Mouse (Mus musculus): ENCODE measurements around the gene Slc16a6. TPM values are rescaled to one million over a fixed set of nuclear protein-coding genes. Genes with fewer than 3 reads are reported as not detected.
"Not testable (repeated sequence)": the region's sequence is repeated elsewhere in the genome, so short reads cannot be mapped to it uniquely, and the experiment has no call there.

Slc16a6 gene
- polyA plus RNA-seq, 1 experiment = 1.6 TPM

DNA sequence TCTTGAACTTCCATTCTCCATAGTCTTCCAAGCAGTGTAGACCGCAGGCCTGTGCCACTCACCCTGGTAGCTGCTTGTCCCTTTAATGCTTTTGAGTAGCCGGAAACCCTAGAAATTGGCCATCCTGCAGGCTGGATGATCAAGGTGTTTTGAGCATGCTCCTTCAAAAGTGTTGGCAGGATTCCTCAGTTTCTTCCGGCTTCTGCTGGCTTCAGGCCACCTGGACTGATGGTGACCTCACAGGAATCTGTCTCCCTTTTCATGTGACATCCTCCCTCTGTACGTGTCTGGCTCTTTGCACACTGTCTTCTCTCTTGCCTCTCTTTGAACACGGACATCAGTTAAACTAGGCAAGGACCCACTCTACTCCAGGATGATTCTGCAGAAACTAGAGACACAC is 26.8 kb upstream of the Slc16a6 start:
- H3K4me1 ChIP-seq (ENCODE audit: control insufficient read depth, insufficient read depth, low read length) = peaks cover 5% of the 10 kb centered on the region
- no peak overlapping the region for H3K4me3 ChIP-seq (replicated peaks; ENCODE audit: extremely low read depth, low read depth, low read length)
- WGBS = 58% methylated on average over 5 of the region's 5 CpGs
- TF ChIP-seq CTCF (IDR thresholded peaks at IDR 0.05; ENCODE audit: insufficient read depth, low read length) (no peak), POLR2A (IDR thresholded peaks at IDR 0.05; ENCODE audit: borderline replicate concordance, extremely low read depth, low read depth, low read length) (no peak)
- DNase-seq = no peak

DNA sequence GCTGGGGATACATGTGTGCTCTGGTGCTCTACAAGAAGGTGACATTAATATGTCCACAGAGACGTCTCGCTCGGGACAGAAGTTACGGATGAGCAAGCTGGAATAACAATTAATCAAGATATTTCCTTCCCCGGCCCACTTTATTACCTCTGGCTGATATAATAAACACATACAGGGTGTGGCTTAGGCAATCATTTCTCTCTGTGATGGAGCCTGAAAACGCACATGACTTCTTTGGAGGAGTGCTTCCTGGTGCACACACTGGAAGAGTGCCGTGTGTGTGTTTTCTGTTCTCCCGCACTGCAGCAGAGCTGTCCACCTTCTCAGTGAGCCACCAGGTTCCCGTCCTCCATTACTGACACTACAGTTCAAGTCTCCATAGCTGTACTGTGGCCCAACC is 24.6 kb upstream of the Slc16a6 start:
- Histone ChIP-seq H3K4me1 (ENCODE audit: control insufficient read depth, insufficient read depth, low read length) (peaks cover 5% of the 10 kb centered on the region), H3K4me3 (replicated peaks; ENCODE audit: extremely low read depth, low read depth, low read length) (no peak overlapping the region)
- no peak for DNase-seq
- 46% methylated on average over 9 of the region's 9 CpGs for WGBS
- TF ChIP-seq CTCF (IDR thresholded peaks at IDR 0.05; ENCODE audit: insufficient read depth, low read length) (no peak), POLR2A (IDR thresholded peaks at IDR 0.05; ENCODE audit: borderline replicate concordance, extremely low read depth, low read depth, low read length) (no peak)

DNA sequence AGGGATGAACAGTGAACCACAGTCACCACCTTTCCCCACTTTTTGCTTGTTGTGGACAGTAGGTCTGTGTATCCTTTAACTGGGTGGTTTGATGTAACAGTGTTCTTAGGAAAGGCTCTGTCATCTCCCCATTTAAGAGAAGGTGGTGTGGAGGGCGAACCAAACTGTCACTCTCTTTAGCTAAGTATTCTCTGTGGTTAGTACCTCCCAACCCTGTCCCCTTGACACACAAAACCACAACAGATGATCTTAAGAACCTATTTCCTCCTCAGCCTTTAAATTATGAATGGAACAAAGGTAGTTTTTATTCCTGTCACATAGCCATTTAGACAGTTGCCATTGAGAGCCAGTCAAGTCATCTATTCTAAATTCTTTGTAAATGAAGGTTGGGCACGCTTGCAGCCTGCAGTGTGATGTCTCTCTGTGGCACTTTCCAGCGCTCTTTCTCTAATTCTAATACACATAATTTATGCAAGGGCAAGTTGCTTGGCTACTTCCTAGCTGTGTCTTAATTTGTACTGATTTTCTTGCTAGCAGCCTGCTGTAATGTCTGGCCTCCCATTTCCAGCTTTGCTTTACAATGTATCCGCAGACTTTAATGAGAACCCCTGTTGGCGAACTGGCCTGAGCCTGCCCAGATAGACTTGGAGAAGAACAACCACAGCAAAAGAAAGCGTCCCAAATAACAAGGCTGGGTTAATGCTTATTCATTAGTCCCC is 23.8 kb upstream of the Slc16a6 start:
- TF ChIP-seq POLR2A (IDR thresholded peaks at IDR 0.05; ENCODE audit: borderline replicate concordance, extremely low read depth, low read depth, low read length) (no peak), CTCF (IDR thresholded peaks at IDR 0.05; ENCODE audit: insufficient read depth, low read length) (no peak)
- WGBS = 85% methylated on average over 6 of the region's 6 CpGs
- DNase-seq = no peak
- H3K4me3 ChIP-seq (replicated peaks; ENCODE audit: extremely low read depth, low read depth, low read length) = no peak overlapping the region
- H3K4me1 ChIP-seq (ENCODE audit: control insufficient read depth, insufficient read depth, low read length) = peaks cover 5% of the 10 kb centered on the region

DNA sequence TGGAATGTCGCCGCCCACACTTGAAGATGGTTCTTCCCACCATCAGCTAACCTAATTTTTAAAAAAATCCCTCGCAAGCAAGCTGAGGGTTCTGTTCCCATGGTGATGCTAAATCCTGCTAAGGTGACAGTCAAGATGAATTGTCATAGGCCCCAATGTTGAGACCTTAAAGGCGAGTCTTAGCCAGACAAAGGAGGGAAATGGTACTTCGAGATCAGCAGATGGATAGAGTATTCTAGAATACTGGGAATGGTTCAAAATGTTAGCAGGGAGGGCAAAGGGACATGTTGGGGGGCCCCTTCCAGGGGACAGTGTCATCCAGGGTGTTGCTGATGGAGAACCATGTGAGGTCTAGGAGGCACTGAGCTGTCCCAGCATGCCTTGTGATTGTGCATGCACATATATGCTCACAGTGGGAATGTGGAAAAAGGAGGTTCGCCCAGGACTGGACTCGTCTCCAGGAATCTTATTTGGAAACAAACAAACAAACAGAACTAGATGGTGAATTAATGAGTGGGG is 23.1 kb upstream of the Slc16a6 start:
- 76% methylated on average over 7 of the region's 7 CpGs for WGBS
- no peak for TF ChIP-seq CTCF (IDR thresholded peaks at IDR 0.05; ENCODE audit: insufficient read depth, low read length)
- TF ChIP-seq POLR2A (IDR thresholded peaks at IDR 0.05; ENCODE audit: borderline replicate concordance, extremely low read depth, low read depth, low read length) = no peak
- DNase-seq = no peak
- Histone ChIP-seq H3K4me3 (replicated peaks; ENCODE audit: extremely low read depth, low read depth, low read length) (no peak overlapping the region), H3K4me1 (ENCODE audit: control insufficient read depth, insufficient read depth, low read length) (peaks cover 5% of the 10 kb centered on the region)

DNA sequence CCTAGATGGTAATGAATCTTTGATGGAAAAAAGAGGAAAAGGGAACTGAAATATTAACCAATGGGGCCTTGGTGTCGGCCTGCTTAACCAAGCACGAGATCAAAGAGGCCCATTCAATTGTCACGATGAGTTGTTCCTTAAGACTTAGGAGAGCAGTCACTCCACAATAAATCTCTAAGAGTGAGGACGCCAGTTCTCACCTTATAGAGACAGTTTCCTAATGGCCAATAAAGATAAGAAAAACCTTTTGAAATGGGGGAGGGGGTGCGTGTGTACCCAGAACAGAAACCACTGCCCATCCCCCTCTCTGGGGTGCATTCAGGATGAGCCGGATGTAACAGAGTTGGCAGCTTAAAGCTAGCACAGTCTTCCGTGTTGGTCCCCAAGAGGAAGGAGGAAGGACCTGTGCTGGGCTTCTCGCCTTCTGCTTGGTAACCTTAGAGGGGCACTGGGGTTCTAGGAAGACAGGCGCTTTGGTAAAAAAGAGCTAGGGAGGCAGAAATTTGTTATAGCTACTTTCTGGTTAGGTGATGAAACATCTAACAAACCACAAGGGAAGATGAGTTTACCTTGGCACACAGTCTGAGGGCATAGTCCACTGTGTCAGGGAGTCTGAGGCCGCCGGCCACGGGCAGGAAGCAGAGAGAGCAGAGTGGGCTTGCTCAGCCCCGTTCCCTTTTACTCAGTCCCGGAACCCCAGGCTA is 22.5 kb upstream of the Slc16a6 start:
- no peak for DNase-seq
- no peak for TF ChIP-seq CTCF (IDR thresholded peaks at IDR 0.05; ENCODE audit: insufficient read depth, low read length)
- no peak for TF ChIP-seq POLR2A (IDR thresholded peaks at IDR 0.05; ENCODE audit: borderline replicate concordance, extremely low read depth, low read depth, low read length)
- no peak overlapping the region for H3K4me3 ChIP-seq (replicated peaks; ENCODE audit: extremely low read depth, low read depth, low read length)
- 23% methylated on average over 14 of the region's 14 CpGs for WGBS
- peaks cover 5% of the 10 kb centered on the region for H3K4me1 ChIP-seq (ENCODE audit: control insufficient read depth, insufficient read depth, low read length)

DNA sequence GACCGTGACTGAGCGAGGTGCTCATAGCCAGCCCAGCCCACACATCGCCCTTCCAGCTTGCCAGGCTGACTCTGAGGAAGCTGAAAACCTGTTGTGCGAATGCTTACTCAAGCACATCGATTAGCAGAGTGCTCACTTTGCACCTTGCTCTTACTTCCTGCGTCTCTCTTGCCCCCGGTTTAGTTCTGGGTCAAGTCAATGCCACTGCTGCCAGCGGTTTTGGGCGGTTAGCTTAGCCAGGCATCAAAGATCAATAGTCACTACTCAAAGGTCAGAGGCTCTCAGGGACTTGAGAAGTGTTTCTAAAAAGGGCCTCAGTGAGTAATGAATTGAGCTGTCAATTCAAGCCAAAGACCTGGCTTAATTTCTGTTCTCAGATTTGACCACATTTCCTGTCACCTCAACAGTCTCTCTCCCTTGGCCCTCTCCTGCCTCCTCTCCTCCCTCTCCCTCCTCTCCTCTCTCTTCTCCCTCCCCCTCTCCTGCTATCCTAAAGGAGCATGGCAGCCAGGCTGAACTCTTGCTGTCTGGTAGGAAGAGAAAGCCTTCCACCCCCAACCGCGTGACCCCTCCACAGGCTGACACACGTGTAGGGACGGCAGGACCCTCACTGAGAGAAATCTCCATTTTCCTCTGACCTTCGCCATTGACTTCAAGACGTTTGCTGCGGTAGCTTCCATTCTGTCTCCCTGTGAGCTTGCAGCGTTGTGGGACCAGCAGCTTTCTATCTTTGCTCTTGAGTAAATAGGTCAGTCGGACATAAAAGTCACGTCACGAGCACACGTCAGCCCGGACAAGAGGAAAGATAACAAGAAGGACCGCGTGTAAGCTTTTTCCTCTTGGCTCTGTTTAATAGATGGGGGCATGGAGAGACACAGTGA is 21.7 kb upstream of the Slc16a6 start:
- DNase-seq = no peak
- H3K4me3 ChIP-seq (replicated peaks; ENCODE audit: extremely low read depth, low read depth, low read length) = no peak overlapping the region
- 45% methylated on average over 24 of the region's 24 CpGs for WGBS
- H3K4me1 ChIP-seq (ENCODE audit: control insufficient read depth, insufficient read depth, low read length) = peaks cover 5% of the 10 kb centered on the region
- no peak for TF ChIP-seq CTCF (IDR thresholded peaks at IDR 0.05; ENCODE audit: insufficient read depth, low read length)
- TF ChIP-seq POLR2A (IDR thresholded peaks at IDR 0.05; ENCODE audit: borderline replicate concordance, extremely low read depth, low read depth, low read length) = no peak

DNA sequence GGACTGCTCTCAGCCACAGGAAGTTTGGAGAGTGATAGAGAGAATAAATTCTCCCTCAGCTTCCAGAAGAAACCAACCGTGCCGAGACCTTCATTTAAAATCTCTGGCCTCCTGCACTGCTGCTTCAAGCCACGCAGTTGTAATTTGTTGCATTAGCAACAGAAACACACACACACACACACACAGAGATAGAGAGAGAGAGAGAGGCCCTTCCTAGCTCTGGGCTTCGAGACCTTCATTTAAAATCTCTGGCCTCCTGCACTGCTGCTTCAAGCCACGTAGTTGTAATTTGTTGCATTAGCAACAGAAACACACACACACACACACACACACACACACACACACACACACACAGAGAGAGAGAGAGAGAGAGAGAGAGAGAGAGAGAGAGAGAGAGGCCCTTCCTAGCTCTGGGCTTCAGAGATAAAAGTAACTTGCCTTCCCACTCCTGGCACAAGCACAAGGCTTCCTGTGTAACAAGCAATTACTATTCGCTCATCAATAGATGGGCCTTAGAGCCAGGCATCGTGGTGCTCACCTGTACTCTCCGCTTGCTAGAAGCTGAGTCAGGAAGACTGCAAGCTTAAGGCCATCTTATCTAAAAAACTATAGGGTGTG is 19.6 kb upstream of the Slc16a6 start:
- 72% methylated on average over 8 of the region's 8 CpGs for WGBS
- H3K4me3 ChIP-seq (replicated peaks; ENCODE audit: extremely low read depth, low read depth, low read length); DNase-seq; H3K4me1 ChIP-seq (ENCODE audit: control insufficient read depth, insufficient read depth, low read length): not testable (repeated sequence)

DNA sequence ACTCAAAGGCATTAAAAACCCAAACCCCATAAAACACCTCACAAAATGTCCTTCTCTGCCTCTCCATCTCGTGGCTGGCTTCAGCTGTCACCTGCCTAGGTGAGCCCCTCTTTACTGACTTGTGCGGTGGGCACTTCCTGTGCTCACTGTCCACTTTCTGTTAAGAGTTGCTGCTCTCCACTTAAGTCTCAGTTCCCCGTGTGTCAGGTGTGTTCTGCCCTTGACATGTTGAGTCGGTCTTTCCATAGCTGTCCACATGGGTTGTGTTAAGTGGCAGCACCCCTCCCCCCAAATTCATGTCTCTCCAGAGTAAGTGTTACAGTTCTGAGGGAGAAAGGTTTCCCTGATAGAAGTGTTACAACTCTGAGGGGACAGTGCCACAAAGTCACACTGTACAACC is 18.4 kb upstream of the Slc16a6 start:
- Histone ChIP-seq H3K4me3 (replicated peaks; ENCODE audit: extremely low read depth, low read depth, low read length) (no peak overlapping the region), H3K4me1 (ENCODE audit: control insufficient read depth, insufficient read depth, low read length) (peaks cover 3% of the 10 kb centered on the region; the same call in 1 of the 2 replicates)
- WGBS = 80% methylated on average over 4 of the region's 4 CpGs
- no peak for TF ChIP-seq POLR2A (IDR thresholded peaks at IDR 0.05; ENCODE audit: borderline replicate concordance, extremely low read depth, low read depth, low read length)
- TF ChIP-seq CTCF (IDR thresholded peaks at IDR 0.05; ENCODE audit: insufficient read depth, low read length) = no peak
- DNase-seq = no peak

DNA sequence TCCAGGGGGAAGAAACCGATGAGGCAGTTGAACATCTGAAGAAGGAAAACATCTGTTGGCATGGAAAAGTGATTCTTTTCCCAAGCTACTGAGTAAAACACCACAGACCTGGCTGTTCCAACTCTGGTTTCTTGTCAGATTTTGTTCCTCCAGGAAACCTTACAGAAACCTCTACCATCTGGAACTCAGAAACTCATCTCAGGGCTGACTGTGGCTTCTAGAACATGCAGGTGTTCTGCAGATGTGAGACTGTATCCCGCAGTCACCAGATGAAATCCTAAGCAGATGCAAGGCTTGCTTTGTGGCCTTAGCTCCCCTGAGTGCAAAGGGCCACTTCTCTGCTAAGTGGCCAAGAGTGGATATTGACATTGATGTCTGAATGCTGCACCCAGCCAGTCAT is 16.4 kb upstream of the Slc16a6 start:
- no peak overlapping the region for H3K4me3 ChIP-seq (replicated peaks; ENCODE audit: extremely low read depth, low read depth, low read length)
- no peaks in the 10 kb centered on the region for H3K4me1 ChIP-seq (ENCODE audit: control insufficient read depth, insufficient read depth, low read length)
- no peak for DNase-seq
- no peak for TF ChIP-seq CTCF (IDR thresholded peaks at IDR 0.05; ENCODE audit: insufficient read depth, low read length)
- no peak for TF ChIP-seq POLR2A (IDR thresholded peaks at IDR 0.05; ENCODE audit: borderline replicate concordance, extremely low read depth, low read depth, low read length)
- 72% methylated on average over 2 of the region's 2 CpGs for WGBS
